Mouse (Mus musculus) frontal cortex, postnatal 25 days (tissue): ENCODE results near the gene Lzic.

Source experiments
- DNase-seq, 2 experiments: peaks; one replicate each; pipeline ENCODE4 v3.0.0; 2022; ENCODE audit warnings: low spot score in 2 of 2

Gene Lzic

GRCm38 (mm10) chr4:149526330-149526729 lies 41.3 kb downstream of the Lzic start:
- no peak for DNase-seq

DNA sequence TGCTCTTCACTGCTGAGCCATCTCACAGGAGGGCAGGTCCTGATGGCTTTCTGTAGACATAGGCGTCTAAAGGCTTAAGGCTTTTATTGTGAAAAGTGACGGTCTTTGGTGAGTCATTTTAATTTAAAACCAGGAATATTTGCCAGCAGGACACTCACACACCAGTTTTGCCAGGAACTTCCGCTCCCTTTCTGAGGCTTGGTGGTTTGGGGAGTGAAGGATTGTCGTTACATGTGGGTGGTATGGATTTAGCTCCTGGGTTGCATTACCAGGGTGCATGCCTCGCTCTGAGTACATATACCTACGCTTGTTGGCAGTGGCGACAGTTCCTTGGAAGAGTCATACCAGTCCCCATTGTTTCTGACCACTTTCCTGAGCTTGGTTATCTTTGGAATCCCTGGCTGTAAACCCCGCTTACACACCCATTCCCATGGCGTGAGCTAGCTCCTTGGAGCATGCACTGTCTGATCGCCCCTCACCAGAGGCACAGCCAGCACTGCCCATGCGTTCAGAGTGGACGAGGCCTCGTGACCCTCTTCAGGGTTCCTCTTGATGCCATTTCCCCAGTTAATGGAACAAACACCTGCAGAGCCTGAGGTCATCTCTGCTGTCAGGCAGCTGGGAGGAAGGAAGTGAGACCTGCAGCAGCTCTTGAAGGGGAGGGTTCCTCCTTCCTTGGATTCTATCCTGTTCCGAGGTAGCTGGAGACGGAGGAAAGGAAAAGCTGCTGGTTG lies 42.8 kb downstream of the Lzic start:
- DNase-seq, result no peak

- DNase-seq, result no peak
Measured at GRCm38 (mm10) chr4:149529691-149530090, 44.7 kb downstream of the Lzic start.

GRCm38 (mm10) chr4:149539441-149539840 lies 54.4 kb downstream of the Lzic start:
- DNase-seq, result no peak

DNA sequence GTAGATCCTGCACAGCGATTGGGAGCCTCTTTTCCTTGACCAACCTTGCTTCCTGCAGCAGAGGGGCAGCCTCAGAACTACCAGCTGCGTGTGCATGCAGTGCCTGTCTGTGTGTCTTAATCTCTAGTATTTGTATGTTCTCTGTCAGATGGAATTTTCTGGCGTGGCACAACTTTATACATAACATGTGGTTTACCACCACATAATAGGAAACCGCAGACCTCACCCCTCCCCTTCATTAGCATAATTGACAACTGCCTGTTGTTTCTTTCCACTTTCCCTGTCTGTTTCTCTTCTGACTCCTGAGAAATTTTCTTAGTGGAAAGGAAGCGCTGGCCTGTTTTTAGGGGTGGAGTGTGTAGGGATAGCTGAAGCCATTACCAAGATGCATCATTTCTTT lies 56.9 kb downstream of the Lzic start:
- DNase-seq, result no peak

- no peak for DNase-seq
Measured at GRCm38 (mm10) chr4:149542431-149542830, 57.4 kb downstream of the Lzic start.

- DNase-seq, result peak; percentile 76 to 89
Measured at GRCm38 (mm10) chr4:149542927-149543553, 58.0 kb downstream of the Lzic start.

DNA sequence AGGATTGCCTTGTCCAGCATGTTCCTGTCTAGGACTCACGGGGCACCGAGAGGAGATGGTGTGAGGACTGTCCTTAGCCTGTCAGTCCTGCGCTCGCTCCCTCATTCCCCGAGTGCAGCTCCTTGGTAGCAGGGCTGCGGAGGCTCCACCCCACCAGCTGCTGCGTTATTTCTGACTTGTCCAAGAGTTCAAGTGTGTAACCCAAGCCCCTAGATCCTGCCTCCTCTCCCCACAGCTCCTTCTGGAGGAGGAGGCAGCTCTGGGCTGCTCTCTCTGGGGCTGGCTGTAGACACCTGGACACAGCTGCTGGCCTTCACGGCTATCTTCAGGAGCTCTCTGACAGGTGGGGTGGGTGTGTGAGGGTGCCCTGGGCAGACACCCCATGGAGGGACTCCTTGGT lies 59.9 kb downstream of the Lzic start:
- DNase-seq, result no peak
